Mouse (Mus musculus) T-cell, adult 2 months (primary cell): ENCODE results near the gene C130060K24Rik.

ENCODE experiments used
- DNase-seq: peaks from one replicate; pipeline ENCODE4 v3.0.0; 2022; ENCODE audit warnings: low spot score

C130060K24Rik gene

DNA sequence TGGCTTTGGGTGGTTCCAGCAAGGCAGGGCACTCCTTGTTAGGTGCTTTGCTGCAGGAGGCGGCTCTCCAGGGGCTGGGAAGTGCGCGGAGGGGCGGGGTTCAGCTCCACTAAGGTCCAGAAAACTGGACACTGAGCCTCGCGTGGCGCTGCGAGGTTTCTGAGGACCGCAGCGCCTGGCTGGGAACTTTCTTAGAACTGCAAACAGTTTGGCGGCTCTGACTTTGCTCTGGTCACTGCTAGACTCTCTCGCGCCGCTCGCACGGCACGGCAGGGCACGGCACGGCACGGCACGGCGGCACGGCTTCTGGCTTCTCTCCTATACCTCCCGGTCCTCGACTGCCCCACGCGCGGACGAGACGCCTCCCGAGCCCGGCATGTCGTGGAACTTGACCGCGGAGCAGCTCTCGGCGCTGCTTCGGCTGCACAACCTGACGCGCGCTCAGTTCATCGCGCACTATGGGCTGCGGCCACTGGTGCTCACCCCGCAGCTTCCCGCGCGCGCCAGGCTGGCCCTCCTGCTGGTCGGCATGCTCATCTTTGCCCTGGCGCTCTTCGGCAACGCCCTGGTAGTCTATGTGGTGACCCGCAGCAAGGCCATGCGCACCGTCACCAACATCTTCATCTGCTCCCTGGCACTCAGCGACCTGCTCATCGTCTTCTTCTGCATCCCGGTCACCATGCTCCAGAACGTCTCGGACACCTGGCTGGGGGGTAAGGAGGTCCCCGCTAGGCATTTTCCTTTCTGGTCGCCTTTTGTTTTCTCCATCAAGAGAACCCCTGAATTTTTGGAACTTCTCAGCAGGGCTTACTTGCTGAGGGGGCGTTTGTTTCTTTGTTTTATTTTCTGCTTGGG, at the start of gene C130060K24Rik:
C130060K24Rik (plus strand) TSS at position 188 of the 855 bp plus-strand sequence.
- DNase-seq, result no peak

DNA sequence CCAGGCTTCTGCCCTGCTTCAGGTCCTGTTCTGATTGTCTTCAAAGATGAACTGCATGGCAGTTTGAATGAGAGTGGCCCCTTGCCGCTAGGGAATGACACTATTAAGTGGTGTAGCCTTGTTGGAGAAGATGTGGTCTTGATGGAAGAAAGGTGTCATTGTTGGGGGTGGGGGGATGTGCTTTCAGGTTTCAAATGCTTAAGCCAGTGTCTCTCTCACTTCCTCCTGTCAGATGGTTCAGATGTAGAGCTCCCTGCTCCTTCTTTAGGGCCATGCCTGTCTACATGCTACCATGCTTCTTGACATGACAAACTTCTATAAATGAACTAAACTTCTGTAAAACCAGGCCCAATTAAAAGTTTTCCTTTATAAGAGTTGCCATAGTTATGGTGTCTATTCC, 46.7 kb upstream of the C130060K24Rik start:
- DNase-seq, result no peak

DNA sequence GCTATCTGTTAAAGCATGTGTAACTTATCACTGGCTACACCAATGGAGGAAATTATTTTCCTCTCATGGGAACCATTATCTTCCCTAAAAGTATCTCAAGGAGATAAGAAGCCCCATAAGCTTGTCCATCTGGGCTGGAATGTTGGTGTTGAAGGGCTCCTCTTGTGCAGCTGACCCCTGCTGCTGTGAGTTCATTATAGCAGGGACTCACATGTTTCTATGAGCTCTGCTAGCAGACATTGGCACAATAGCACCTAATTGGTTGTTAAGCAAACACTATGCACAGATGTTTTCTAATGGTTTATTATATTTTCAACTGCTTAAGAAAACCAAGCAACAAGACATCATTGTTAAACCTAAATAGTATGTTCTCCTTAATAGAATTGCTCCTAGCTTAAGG, 41.5 kb upstream of the C130060K24Rik start:
- no peak for DNase-seq

DNA sequence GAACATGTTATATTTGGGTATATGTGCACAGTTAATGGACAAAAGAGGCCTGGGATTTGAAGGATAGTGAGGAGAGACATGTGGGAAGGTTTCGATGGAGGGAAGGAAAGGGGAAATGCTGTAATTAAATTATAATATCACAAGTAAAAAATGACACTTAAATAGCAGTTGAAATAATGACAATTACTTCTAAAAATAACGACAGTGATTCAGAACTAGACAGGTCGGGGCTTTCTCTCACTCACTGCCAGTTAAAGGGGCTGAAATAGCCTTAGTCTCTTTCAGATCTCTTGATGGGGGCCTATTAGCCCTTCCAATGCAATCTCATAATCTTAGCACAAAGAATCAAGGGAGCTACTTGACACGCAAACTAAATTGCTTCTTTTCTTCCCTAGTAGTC, 39.5 kb upstream of the C130060K24Rik start:
- no peak for DNase-seq

DNA sequence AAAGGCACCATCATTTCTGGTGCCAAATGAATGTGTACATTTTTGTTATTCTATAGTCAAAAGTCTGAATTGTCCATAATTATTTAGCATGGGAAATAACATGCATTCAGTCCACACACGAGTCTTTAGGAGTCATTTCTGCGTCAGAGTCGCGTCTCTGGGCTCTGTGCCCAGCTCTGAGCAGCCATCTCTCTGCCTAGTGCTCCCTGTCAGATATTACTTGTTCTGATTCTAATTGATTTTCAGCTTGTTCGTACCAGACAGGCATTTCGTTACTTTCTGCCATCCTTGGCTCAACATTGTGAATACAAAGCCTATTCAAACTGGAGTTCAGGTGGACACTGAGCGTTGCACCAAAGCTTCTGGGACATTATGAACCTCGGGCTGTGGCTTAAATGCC, 33.2 kb upstream of the C130060K24Rik start:
- no peak for DNase-seq

- no peak for DNase-seq
Observed at GRCm38 (mm10) chr6:65348255-65348654, 32.6 kb upstream of the C130060K24Rik start.

- no peak for DNase-seq
Observed at GRCm38 (mm10) chr6:65351622-65352021, 29.3 kb upstream of the C130060K24Rik start.

- DNase-seq, result no peak
Observed at GRCm38 (mm10) chr6:65375918-65376317, 5.0 kb upstream of the C130060K24Rik start.

- DNase-seq, result no peak
Observed at GRCm38 (mm10) chr6:65421888-65422287, 41.0 kb downstream of the C130060K24Rik start.

- DNase-seq, result no peak
Observed at GRCm38 (mm10) chr6:65427065-65427464, 46.2 kb downstream of the C130060K24Rik start.

DNA sequence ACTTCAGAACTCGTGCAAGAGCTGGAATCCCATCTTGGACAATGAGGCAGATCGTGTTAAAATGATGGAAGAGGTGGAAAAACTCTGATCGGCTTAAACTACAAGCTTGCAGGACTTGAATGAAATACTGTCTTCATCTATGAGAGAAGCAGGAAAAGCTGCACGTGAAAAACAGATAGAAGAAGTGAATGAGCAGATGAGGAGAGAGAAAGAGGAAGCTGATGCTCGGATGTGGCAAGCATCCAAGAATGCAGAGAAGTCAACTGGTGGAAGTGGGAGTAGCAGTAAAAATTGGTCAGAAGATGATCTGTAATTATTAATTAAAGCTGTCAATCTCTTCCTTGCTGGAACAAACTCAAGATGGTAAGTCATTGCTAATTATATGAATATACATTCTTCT, 52.3 kb downstream of the C130060K24Rik start:
- DNase-seq, result no peak

GRCm38 (mm10) chr6:65453465-65453864, 72.6 kb downstream of the C130060K24Rik start:
- peak; percentile 5 for DNase-seq

DNA sequence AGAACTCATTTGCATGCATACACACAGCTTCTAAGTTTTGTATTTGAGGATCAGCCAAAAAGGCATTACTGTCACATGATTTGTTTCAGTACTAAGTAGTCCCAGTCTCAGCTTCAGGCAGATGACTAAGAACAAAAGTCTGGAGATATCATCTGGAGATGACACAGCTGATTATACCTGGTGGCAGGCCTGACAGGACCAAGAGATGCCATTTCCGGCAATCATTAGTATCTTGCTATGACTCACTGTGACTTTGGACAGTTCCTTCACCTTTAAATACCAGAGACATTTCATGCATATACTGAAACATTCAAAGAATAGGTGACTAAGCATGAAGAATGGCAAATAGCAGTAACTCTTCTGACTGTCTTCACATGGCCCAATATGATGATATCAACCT, 84.4 kb downstream of the C130060K24Rik start:
- DNase-seq, result no peak

GRCm38 (mm10) chr6:65470320-65470719, 89.4 kb downstream of the C130060K24Rik start:
- DNase-seq, result no peak

- no peak for DNase-seq
Observed at GRCm38 (mm10) chr6:65472455-65472854, 91.5 kb downstream of the C130060K24Rik start.

DNA sequence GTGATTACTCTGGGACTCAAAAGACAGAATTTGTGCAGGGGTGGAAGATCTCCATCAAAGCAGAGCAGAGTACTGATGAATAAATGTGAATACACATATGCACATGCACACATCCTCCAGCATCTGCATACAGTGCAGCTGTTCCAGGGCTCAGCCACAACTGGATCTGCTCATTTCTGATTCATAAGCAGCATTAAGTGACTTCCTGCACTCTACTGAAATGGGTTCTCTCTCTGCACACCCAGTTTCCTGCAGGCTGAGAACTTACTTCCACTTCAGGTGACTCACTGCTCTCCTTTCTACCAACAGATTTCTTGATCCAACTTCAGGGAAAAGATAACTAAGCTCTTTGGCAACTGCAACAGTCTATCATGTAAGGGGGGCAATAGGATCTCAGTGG, 117.9 kb downstream of the C130060K24Rik start:
- DNase-seq, result no peak
